Mouse (Mus musculus) ES-E14 (cell line): Measurements from ENCODE around the gene Scamp3. TPM values are rescaled to one million over a fixed set of nuclear protein-coding genes. Genes with fewer than 3 reads are reported as not detected.
A peak's percentile ranks its signal among the peaks of the same experiment; 100 is the strongest.

ENCODE experiments used
- DNase-seq: peaks from one replicate; pipeline ENCODE4 v3.0.0-alpha.2; 2013; ENCODE audit warnings: low read depth, low spot score
- H3K27ac ChIP-seq: 2 replicates; pipeline ENCODE4 v1.5.1; 2012; ENCODE audit warnings: low read depth, mild to moderate bottlenecking, low read length, moderate library complexity, mixed read lengths; ENCODE audit not compliant: poor library complexity, insufficient read depth, severe bottlenecking
- H3K36me3 ChIP-seq: 2 replicates; pipeline ENCODE4 v1.6.1; 2012; ENCODE audit warnings: mild to moderate bottlenecking, low read length, moderate library complexity, mixed read lengths; ENCODE audit not compliant: control insufficient read depth, poor library complexity, insufficient read depth, severe bottlenecking
- H3K4me1 ChIP-seq, 2 experiments: fragments of 150-350 bp in 1 of 2; sonication (generic) in 1 of 2; 2 replicates each; pipeline ENCODE4 v1.6.1; 2012; ENCODE audit warnings: low read length in 2 of 2, mild to moderate bottlenecking in 1 of 2, mixed read lengths in 1 of 2; ENCODE audit not compliant: control insufficient read depth in 2 of 2, insufficient read depth in 2 of 2, poor library complexity in 1 of 2
- H3K4me3 ChIP-seq, 2 experiments: fragments of 150-350 bp in 1 of 2; sonication (generic) in 1 of 2; 2 replicates each; pipeline ENCODE4 v1.5.1; 2012; ENCODE audit warnings: low read length in 2 of 2, low read depth in 1 of 2, mild to moderate bottlenecking in 1 of 2, mixed read lengths in 1 of 2; ENCODE audit not compliant: insufficient read depth in 1 of 2, poor library complexity in 1 of 2, severe bottlenecking in 1 of 2
- H3K9ac ChIP-seq: 2 replicates; pipeline ENCODE4 v1.6.1; 2012; ENCODE audit warnings: low read depth, mild to moderate bottlenecking, low read length, mixed read lengths; ENCODE audit not compliant: poor library complexity, insufficient read depth, severe bottlenecking
- H3K9me3 ChIP-seq: fragments of 150-350 bp; sonication (generic); 2 replicates; pipeline ENCODE4 v1.6.1; 2012; ENCODE audit warnings: low read depth, mild to moderate bottlenecking, low read length; ENCODE audit not compliant: control insufficient read depth, insufficient read depth
- CHD2 ChIP-seq: IDR thresholded peaks from 2 replicates; pipeline ENCODE4 v1.6.1; 2014; ENCODE audit warnings: mild to moderate bottlenecking, low read depth, low read length, inconsistent platforms
- HCFC1 ChIP-seq: IDR thresholded peaks from 2 replicates; pipeline ENCODE4 v1.6.1; 2012; ENCODE audit warnings: low read length, inconsistent platforms, borderline replicate concordance; ENCODE audit not compliant: insufficient read depth
- MAFK ChIP-seq: IDR thresholded peaks from 2 replicates; pipeline ENCODE4 v1.6.1; 2014; ENCODE audit warnings: mild to moderate bottlenecking, low read depth, low read length, inconsistent platforms; ENCODE audit not compliant: insufficient read depth
- ZC3H11A ChIP-seq: IDR thresholded peaks from 2 replicates; pipeline ENCODE4 v1.6.1; 2012; ENCODE audit warnings: low read depth, mild to moderate bottlenecking, inconsistent platforms, low read length, borderline replicate concordance
- ZNF384 ChIP-seq: IDR thresholded peaks from 2 replicates; pipeline ENCODE4 v1.6.1; 2012; ENCODE audit warnings: low read depth, low read length, inconsistent platforms
- in situ Hi-C, 2 experiments: fragments of 600-800 bp; cut with MboI; formaldehyde crosslinking; loops; one replicate each; pipeline ENCODE4 v1.15.1; 2025; ENCODE audit warnings: low sequenced_read_pairs in 2 of 2, inconsistent platforms in 1 of 2; ENCODE audit not compliant: unreplicated experiment in 2 of 2
- total RNA-seq: library from RNA; depleted of rRNA; stranded (reverse); fragments of 300-350 nt; gene quantifications from 2 replicates; pipeline ENCODE4 v1.2.3, GENCODE M21; 2012

The Scamp3 gene
- total RNA-seq, 1 experiment, result 83.2 TPM

- TF ChIP-seq ZC3H11A (no peak), ZNF384 (no peak), HCFC1 (0 out of 2 replicates have a peak, but pooled peaks have one; percentile 33)
- in situ Hi-C loops, result no loop called here
- H3K9ac ChIP-seq, result peak overlapping the region; percentile 51; the same call in 1 of the 2 replicates
These were observed 19.0 kb downstream of the Scamp3 start for GRCm38 (mm10) chr3:89195979-89196877.

DNA sequence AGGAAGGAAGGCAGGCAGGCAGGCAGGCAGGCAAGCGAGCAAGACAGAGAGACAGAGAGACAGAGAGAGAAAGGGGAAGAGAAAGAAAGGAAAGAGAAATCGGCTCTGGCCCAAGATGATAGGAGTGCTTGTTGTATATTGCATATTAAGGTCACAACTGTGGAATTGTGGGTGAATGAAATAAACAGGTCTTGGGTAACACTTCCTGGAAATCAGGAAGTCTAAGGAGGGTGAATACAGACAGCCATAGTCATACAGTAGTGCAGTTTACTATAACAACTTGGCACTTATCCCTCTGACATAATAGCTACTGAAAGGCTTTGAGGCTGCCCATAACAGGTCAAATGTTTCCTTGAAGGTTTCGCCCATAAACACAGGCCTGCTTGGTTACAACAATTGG, 22.6 kb downstream of the Scamp3 start:
- Histone ChIP-seq H3K9ac (no peak overlapping the region), H3K36me3 (peaks cover 8% of the 10 kb centered on the region; the same call in 1 of the 2 replicates), H3K27ac (no peak overlapping the region), H3K9me3 (no peaks in the 10 kb centered on the region), H3K4me3 (no peak overlapping the region), H3K4me1 (peaks cover 1 to 11% of the 10 kb centered on the region in 2 experiments; a peak in 3 of 4 replicates)
- DNase-seq, result no peak
- in situ Hi-C loops, result no loop called here
- TF ChIP-seq ZC3H11A, result no peak
- TF ChIP-seq CHD2, result no peak
- no peak for TF ChIP-seq HCFC1
- TF ChIP-seq ZNF384, result no peak
- no peak for TF ChIP-seq MAFK

More at GRCm38 (mm10) chr3:89195979-89196877, 19.0 kb downstream of the Scamp3 start:
- peaks cover 1 to 9% of the 10 kb centered on the region in 2 experiments; a peak in 3 of 4 replicates for H3K4me1 ChIP-seq
- peak; percentile 89 for DNase-seq
- no peaks in the 10 kb centered on the region for H3K36me3 ChIP-seq
- peak overlapping the region in 1 of 2 experiments; percentile 38; a peak in 2 of 4 replicates for H3K4me3 ChIP-seq
- H3K27ac ChIP-seq, result no peak overlapping the region
- no peaks in the 10 kb centered on the region for H3K9me3 ChIP-seq

DNA sequence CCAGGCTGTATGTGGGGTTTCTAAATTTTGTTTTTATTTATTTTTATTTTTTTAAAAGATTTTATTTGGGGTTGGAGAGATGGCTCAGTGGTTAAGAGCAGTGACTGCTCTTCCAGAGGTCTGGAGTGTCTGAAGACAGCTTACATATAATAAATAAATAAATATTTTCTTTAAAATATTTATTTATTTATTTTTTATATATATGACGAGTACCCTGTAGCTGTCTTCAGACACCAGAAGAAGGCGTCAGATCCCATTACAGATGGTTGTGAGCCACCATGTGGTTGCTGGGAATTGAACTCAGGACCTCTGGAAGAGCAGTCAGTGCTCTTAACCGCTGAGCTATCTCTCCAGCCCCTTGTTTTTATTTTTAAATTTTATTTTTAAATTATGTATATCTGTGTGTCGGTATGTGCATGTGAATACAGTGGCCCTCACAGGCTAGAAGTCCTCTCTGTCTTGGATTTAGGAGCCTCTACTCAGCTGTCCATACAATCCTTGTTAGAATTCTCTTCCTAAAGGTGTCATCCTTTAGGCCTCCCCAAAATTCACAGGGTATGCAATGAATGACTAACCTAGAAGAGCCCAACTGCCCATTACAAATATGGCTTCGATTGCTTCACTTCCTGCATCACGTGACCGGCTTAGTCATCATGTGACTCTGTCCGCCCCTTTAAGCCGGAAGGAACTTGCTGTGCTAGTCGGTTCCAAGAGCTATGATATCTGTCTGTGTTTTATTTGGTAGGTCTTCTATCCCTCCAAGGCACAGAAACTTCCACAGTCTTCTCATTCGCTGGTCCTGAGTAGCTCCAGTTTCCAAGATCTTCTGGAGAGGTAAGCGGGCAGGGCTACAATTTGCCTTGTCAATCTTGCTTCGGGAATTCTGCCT, 25.2 kb downstream of the Scamp3 start, which contains the start of gene Gba:
Gba (plus strand) TSS at position 676 of the 889 bp plus-strand sequence.
- Histone ChIP-seq H3K9ac (peak within 1 kb of the TSS; percentile 79), H3K4me1 (peaks cover 0 to 2% of the 10 kb centered on the region in 2 experiments; a peak in 1 of 4 replicates), H3K9me3 (no peaks in the 10 kb centered on the region), H3K27ac (no peak within 1 kb of the TSS), H3K4me3 (peak within 1 kb of the TSS; percentile 78 to 87), H3K36me3 (peaks cover 24% of the 10 kb centered on the region)
- in situ Hi-C loops, result no loop called here
- peak; percentile 91 for DNase-seq
- no peak for TF ChIP-seq CHD2
- peak; percentile 95 for TF ChIP-seq HCFC1
- no peak for TF ChIP-seq MAFK
- no peak for TF ChIP-seq ZNF384

DNA sequence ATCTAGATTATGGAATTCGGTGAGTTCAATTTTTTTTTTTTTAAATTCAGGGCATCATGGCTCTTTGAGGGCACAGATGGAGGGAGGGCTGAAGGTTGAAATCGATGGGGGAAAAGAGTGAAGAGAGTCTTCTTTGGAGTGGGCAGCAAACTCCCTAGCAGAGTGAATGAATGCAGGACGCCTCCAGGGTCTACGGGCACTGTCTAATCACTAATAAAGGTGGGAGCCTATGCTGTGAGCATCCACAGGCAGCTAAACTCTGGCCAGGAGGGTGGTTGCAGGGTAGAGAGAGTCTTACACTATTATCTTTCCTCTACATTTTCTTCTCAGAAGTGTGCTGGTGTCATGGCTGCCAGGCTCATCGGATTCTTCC, 25.9 kb downstream of the Scamp3 start:
- no peak for DNase-seq
- in situ Hi-C loops, result no loop called here
- H3K9ac ChIP-seq, result peak overlapping the region; percentile 79
- H3K9me3 ChIP-seq, result no peaks in the 10 kb centered on the region
- H3K4me3 ChIP-seq, result peak overlapping the region; percentile 78 to 87
- TF ChIP-seq MAFK, result no peak
- no peak for TF ChIP-seq ZC3H11A
- no peak for TF ChIP-seq HCFC1
- no peak for TF ChIP-seq CHD2
- TF ChIP-seq ZNF384, result no peak
- H3K4me1 ChIP-seq, result peaks cover 0 to 2% of the 10 kb centered on the region in 2 experiments; a peak in 1 of 4 replicates
- no peak overlapping the region for H3K27ac ChIP-seq
- peaks cover 30% of the 10 kb centered on the region for H3K36me3 ChIP-seq
